Mouse (Mus musculus) kidney, postnatal 36 days (tissue): ENCODE measurements at regions not wholly inside any gene's neighbourhood (a gene's known extent, or its start where the extent isn't known, plus 50 kb on each side); places are given as distances from the start of the nearest gene placed in this dataset.

Source experiments
- DNase-seq, 2 experiments: peaks; one replicate each; pipeline ENCODE4 v3.0.0; 2021 to 2022; ENCODE audit warnings: mixed read lengths in 2 of 2

DNA sequence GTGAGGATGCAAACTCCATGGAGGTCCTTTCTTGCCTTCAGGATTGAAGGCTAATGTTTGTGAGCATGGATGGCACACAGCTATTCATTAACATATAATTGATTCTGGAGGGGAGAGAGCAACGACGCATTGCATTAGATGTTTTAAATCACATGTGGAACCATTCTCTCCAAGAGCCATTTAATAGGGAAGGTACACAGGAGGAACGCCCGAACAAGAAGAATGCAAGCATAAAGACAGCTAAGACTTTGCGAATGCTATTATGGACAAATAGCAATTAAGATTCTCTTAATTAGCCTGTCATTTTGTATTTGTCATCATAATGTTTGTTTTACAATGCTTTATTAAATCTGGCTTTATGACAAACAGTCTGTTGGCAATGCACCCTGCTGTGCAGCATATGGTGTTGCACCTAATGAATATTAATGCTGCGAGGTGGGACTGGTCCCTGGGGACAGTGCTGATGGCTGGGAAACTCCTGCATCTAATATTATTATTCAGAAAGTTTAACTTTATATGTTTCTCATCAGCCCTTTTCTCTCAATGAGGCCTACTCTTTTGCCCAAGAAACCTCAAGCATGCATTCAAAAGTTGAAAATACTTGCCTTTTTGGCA lies 497.5 kb downstream of the Pros1 start:
- no peak for DNase-seq

DNA sequence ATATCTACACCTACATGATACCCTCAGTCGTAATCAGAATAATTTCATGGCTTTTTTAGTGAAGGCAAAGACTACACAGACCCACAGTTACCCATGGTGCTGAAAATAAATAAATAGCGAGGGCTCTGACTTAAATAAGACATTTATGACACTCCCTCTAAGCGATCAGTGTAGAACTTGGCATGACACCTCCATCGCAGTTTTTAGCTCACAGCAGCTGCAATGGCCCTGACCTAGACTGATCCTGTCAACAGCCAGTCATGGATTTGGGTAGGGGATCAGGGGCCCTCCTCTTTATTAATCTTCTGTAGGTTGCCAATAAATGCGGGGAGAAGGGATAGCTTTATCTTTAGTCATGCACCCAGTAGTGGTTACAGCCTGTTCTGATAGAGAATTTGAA lies 494.1 kb downstream of the Epha3 start:
- no peak for DNase-seq

DNA sequence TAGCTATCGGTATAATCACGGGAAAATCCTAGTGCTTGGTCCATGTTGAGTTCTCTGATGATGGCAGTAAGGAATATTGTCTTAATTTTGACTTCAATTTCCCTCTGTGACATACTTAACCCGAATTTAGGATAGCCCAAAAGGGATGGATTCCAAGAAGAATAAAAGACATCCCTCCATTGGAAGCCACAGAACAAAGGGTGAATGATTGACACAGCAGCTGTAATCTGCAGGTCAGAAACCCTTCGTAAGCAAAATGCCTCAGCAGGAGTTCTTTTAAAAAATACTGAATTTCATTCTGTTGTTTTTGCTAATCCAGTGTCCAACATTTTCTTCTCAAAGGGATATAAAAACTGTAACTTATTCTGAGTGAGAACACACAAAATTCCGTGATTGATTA lies 492.7 kb downstream of the Epha3 start:
- DNase-seq, result no peak

DNA sequence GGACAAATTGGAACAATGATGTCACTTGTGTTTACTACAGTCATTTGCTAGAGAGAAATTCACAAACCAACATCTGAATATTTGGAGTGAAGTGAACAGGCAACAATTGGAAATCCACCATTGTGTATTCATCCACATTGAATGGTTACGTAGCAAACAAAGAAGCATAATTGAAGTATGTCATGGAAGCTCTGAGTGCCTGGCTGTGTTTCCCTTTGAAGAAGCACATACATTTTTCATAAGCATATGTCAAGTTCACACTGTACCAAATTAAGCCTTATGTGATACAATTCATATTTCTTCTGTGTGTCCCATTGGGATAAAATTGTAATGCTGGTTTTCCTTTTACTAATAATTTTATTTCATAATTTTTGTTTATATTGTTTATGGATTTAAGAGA lies 459.0 kb downstream of the Epha3 start:
- no peak for DNase-seq

DNA sequence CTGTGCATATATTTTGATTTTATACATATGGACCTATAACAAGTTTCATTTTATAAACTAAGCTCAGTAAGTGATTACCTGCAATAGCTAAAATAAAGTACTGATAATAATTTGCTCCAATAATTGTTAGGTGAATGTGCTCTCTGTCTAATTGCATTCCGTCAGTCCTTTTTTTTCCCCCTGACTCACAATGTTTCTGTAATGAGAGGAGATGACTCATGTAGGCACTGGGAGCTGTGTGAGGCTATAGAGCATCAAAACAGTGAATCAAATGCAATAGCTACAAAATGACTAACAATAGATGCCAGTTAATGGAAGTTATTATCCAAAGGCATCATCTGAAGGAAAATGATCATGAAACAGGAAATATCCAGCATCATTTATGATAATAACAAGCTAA lies 451.3 kb downstream of the Epha3 start:
- no peak for DNase-seq

DNA sequence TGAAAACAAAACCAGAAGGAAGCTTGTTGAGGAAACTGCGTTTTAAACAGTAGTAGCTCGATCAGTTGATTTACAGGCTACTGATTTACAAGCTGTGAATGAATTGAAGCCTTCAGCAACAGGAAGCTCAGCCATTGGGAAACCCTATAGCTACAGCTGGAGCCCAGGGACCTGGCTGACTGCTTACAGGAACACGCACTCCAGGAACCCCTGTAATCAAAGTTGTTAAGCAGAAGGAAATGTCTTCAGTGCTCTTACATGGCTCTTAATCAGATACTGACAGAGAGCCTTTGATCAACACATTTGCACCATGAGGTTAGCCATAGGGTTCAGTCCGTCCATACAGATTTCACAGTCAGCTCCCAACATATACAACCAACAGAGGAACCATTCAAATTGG lies 411.7 kb downstream of the Epha3 start:
- DNase-seq, result no peak

DNA sequence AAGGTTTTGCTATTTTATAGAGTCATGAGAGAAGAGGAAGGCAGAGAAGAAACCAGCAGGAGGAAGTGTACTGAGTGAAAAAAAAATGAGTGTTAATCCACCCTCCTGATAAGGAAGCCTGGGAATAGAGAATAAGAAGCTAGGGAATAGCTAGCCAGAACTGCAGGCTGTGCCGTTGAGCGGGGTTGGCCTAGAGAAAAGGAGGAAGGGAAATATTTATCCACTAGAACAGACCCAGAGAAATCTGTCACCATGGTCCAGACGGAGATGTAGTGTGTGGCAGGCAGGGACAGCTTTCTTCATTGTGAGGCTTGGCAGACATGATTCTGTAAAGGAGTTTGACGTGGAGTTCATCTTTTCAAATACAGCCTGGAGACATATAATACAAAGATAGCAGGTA lies 397.4 kb downstream of the Epha3 start:
- no peak for DNase-seq

DNA sequence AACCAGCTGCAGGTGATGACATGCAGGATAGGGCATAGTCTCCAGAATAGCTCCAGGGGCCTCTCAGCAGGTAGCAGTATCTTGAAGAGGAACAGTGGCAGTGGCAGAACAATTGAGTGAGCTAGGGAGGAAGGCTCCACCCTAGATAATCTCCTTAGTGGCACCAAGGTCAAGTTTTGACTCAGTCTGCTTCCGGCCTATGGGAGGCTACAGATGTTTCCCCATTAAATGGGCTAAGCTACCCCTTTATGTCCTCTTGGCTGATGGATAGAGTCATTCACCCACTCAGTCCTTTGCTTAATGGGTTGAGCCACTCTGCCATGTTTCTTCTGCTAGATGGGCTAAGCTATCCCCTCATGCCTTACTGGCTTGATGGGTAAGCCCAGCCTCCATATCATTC lies 395.1 kb downstream of the Epha3 start:
- no peak for DNase-seq
